Mouse (Mus musculus): Measurements from ENCODE around the gene Rfx7. TPM values are rescaled to one million over a fixed set of nuclear protein-coding genes. Genes with fewer than 3 reads are reported as not detected.
"Not testable (repeated sequence)": the region's sequence is repeated elsewhere in the genome, so short reads cannot be mapped to it uniquely, and the experiment has no call there.

The Rfx7 gene
- polyA plus RNA-seq, 1 experiment from 2014 or later = 22.6 TPM

- Histone ChIP-seq H3K4me2 (ENCODE audit: low read depth) (peak within 1 kb of the TSS; percentile 79), H3K9me3 (ENCODE audit: control insufficient read depth, low read length) (no peaks in the 10 kb centered on the region), H3K9ac (ENCODE audit: low read length) (peak within 1 kb of the TSS; percentile 100), H3K4me3 (ENCODE audit: low read depth, low read length) (peak within 1 kb of the TSS; percentile 99), H3K36me3 (ENCODE audit: control insufficient read depth, insufficient read depth, low read length) (peaks cover 8% of the 10 kb centered on the region), H3K27ac (ENCODE audit: low read depth, low read length) (peak within 1 kb of the TSS; percentile 99), H3K4me1 (ENCODE audit: control insufficient read depth, insufficient read depth, low read length) (peaks cover 21% of the 10 kb centered on the region), H3K27me3 (ENCODE audit: control insufficient read depth, insufficient read depth, low read length) (no peaks in the 10 kb centered on the region)
- peak; percentile 97 for DNase-seq (ENCODE audit: low spot score)
- ATAC-seq (ENCODE audit: insufficient read depth, low FRiP score, low TSS enrichment) = peak; percentile 88
- WGBS = under 1% methylated on average over 57 of the region's 83 CpGs
Observed at GRCm38 (mm10) chr9:72661895-72662661, 130.0 kb downstream of the Rfx7 start, which contains the start of gene Nedd4. Gene Nedd4 (plus strand): TSS chr9:72662346.

DNA sequence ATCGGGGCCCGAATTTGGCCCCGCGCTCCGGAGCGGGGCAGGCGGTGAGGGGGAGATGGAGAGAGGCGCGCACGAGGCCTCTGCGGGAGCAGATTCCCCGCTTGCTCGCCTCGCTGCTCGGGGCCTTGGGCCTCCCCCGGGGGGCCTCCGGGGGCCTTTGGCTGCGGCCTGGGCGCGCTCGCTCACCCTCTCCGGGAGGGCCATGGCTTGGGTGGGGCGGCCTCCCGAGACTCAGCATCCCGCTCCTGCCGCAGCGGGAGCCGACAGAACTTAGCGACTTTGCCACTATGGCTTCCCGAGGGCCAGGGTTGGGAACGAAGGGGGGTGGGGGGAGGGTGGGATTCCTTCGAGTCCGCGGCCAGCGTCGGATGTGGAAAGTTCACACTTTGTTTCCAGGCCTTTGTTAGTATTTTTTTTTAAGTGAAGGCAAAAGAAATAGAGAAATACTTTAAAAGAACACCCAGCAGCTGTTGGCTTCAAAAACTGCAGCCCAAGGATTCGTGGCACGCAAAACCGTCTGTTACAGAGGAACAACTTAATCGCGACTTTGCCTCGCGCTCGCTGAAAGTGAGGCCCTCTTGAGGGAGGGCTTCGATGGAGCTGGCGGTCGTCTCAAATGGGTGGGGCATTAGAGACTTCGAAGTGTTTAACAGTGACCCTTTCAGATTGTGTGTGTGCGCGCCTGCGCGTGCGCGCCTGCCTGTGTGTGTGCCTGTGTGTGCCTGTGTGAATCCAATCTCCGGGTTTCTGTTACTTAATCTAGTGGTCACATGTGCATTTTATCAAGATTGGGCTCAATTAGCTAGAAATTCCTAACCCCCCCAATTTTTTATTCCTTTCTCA lies 130.9 kb downstream of the Rfx7 start:
- H3K9ac ChIP-seq (ENCODE audit: low read length) = peak overlapping the region; percentile 100
- peaks cover 21% of the 10 kb centered on the region for H3K4me1 ChIP-seq (ENCODE audit: control insufficient read depth, insufficient read depth, low read length)
- ATAC-seq (ENCODE audit: insufficient read depth, low FRiP score, low TSS enrichment) (peak; percentile 64), DNase-seq (ENCODE audit: low spot score) (peak; percentile 89)
- under 1% methylated on average over 45 of the region's 55 CpGs for WGBS
- no peaks in the 10 kb centered on the region for H3K27me3 ChIP-seq (ENCODE audit: control insufficient read depth, insufficient read depth, low read length)
- peak overlapping the region; percentile 79 for H3K4me2 ChIP-seq (ENCODE audit: low read depth)
- H3K36me3 ChIP-seq (ENCODE audit: control insufficient read depth, insufficient read depth, low read length) = peaks cover 9% of the 10 kb centered on the region
- H3K9me3 ChIP-seq (ENCODE audit: control insufficient read depth, low read length) = no peaks in the 10 kb centered on the region
- H3K27ac ChIP-seq (ENCODE audit: low read depth, low read length) = peak overlapping the region; percentile 99
- H3K4me3 ChIP-seq (ENCODE audit: low read depth, low read length) = peak overlapping the region; percentile 99

DNA sequence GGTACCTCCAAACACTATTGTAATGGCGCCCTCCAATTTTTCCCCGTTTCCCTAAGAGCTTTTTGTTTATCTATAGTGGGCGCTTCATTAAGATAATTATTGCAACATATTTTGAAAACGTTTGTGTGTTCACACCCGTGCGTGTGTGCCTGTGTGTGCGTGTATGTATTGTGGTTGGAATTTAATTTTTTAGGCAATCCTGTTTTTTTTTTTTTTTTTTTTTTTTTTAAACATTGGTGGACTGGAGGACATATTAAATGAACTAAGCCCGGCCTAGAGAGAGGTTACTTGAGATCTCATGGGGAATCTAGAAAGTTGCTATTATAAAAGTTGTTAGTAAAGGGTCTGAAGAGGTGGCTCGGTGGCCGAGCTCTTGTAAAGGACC lies 131.5 kb downstream of the Rfx7 start:
- peak overlapping the region; percentile 100 for H3K9ac ChIP-seq (ENCODE audit: low read length)
- WGBS = 10% methylated on average over 10 of the region's 10 CpGs
- peak overlapping the region; percentile 79 for H3K4me2 ChIP-seq (ENCODE audit: low read depth)
- no peaks in the 10 kb centered on the region for H3K9me3 ChIP-seq (ENCODE audit: control insufficient read depth, low read length)
- H3K4me3 ChIP-seq (ENCODE audit: low read depth, low read length) = peak overlapping the region; percentile 99
- H3K27ac ChIP-seq (ENCODE audit: low read depth, low read length) = peak overlapping the region; percentile 99; the same call in 1 of the 2 replicates
- no peak for DNase-seq (ENCODE audit: low spot score)
- peaks cover 21% of the 10 kb centered on the region for H3K4me1 ChIP-seq (ENCODE audit: control insufficient read depth, insufficient read depth, low read length)
- H3K36me3 ChIP-seq (ENCODE audit: control insufficient read depth, insufficient read depth, low read length) = peaks cover 9% of the 10 kb centered on the region
- H3K27me3 ChIP-seq (ENCODE audit: control insufficient read depth, insufficient read depth, low read length) = no peaks in the 10 kb centered on the region
- ATAC-seq (ENCODE audit: insufficient read depth, low FRiP score, low TSS enrichment) = no peak

GRCm38 (mm10) chr9:72664409-72665351 lies 132.6 kb downstream of the Rfx7 start:
- ATAC-seq (ENCODE audit: insufficient read depth, low FRiP score, low TSS enrichment) (no peak), DNase-seq (ENCODE audit: low spot score) (no peak)
- Histone ChIP-seq H3K9me3 (ENCODE audit: control insufficient read depth, low read length) (no peaks in the 10 kb centered on the region), H3K27me3 (ENCODE audit: control insufficient read depth, insufficient read depth, low read length) (no peaks in the 10 kb centered on the region), H3K4me1 (ENCODE audit: control insufficient read depth, insufficient read depth, low read length) (peaks cover 21% of the 10 kb centered on the region), H3K4me3 (ENCODE audit: low read depth, low read length) (peak overlapping the region; percentile 99), H3K4me2 (ENCODE audit: low read depth) (peak overlapping the region; percentile 79), H3K9ac (ENCODE audit: low read length) (peak overlapping the region; percentile 100), H3K27ac (ENCODE audit: low read depth, low read length) (peak overlapping the region; percentile 21), H3K36me3 (ENCODE audit: control insufficient read depth, insufficient read depth, low read length) (peaks cover 15% of the 10 kb centered on the region)
- WGBS = 62% methylated on average over 12 of the region's 12 CpGs

DNA sequence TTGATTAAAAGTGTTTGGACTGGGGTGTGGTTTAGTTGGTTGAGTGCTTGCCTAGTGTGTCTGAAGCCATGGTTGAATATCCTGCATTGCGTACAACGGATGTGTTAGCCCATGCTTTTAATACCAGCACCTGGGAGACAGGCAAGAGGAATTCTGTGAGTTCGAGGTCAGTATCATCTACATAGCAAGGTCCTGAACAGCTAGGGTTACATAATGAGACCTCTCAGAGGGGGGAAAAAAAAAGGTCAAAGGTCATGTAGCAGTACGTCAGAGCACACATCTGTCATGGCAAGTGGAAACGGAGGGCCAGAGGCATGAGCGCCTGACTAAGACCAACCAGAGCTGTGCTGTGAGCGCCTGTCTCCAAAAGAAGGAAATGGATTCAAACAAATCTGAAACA lies 133.5 kb downstream of the Rfx7 start:
- peak overlapping the region; percentile 99; the same call in 1 of the 2 replicates for H3K4me3 ChIP-seq (ENCODE audit: low read depth, low read length)
- no peaks in the 10 kb centered on the region for H3K9me3 ChIP-seq (ENCODE audit: control insufficient read depth, low read length)
- H3K9ac ChIP-seq (ENCODE audit: low read length) = peak overlapping the region; percentile 14; the same call in 1 of the 2 replicates
- DNase-seq (ENCODE audit: low spot score) (no peak), ATAC-seq (ENCODE audit: insufficient read depth, low FRiP score, low TSS enrichment) (no peak)
- H3K36me3 ChIP-seq (ENCODE audit: control insufficient read depth, insufficient read depth, low read length) = peaks cover 18% of the 10 kb centered on the region
- no peaks in the 10 kb centered on the region for H3K27me3 ChIP-seq (ENCODE audit: control insufficient read depth, insufficient read depth, low read length)
- no peak overlapping the region for H3K27ac ChIP-seq (ENCODE audit: low read depth, low read length)
- H3K4me1 ChIP-seq (ENCODE audit: control insufficient read depth, insufficient read depth, low read length) = peaks cover 21% of the 10 kb centered on the region
- 41% methylated on average over 7 of the region's 7 CpGs for WGBS
- peak overlapping the region; percentile 79 for H3K4me2 ChIP-seq (ENCODE audit: low read depth)

GRCm38 (mm10) chr9:72666352-72667021 lies 134.4 kb downstream of the Rfx7 start:
- H3K9ac ChIP-seq (ENCODE audit: low read length); H3K27me3 ChIP-seq (ENCODE audit: control insufficient read depth, insufficient read depth, low read length); DNase-seq (ENCODE audit: low spot score); H3K4me3 ChIP-seq (ENCODE audit: low read depth, low read length); H3K9me3 ChIP-seq (ENCODE audit: control insufficient read depth, low read length); H3K27ac ChIP-seq (ENCODE audit: low read depth, low read length); ATAC-seq (ENCODE audit: insufficient read depth, low FRiP score, low TSS enrichment); H3K4me2 ChIP-seq (ENCODE audit: low read depth): not testable (repeated sequence)
- WGBS = 90% methylated on average over 6 of the region's 8 CpGs
- peaks cover 21% of the 10 kb centered on the region for H3K4me1 ChIP-seq (ENCODE audit: control insufficient read depth, insufficient read depth, low read length)
- H3K36me3 ChIP-seq (ENCODE audit: control insufficient read depth, insufficient read depth, low read length) = peaks cover 19% of the 10 kb centered on the region

- Histone ChIP-seq H3K27me3 (ENCODE audit: control insufficient read depth, insufficient read depth, low read length) (no peaks in the 10 kb centered on the region), H3K36me3 (ENCODE audit: control insufficient read depth, insufficient read depth, low read length) (peaks cover 20% of the 10 kb centered on the region), H3K9me3 (ENCODE audit: control insufficient read depth, low read length) (no peaks in the 10 kb centered on the region), H3K27ac (ENCODE audit: low read depth, low read length) (no peak overlapping the region), H3K4me3 (ENCODE audit: low read depth, low read length) (no peak overlapping the region), H3K4me2 (ENCODE audit: low read depth) (no peak overlapping the region), H3K4me1 (ENCODE audit: control insufficient read depth, insufficient read depth, low read length) (peaks cover 21% of the 10 kb centered on the region), H3K9ac (ENCODE audit: low read length) (no peak overlapping the region)
- 94% methylated on average over 3 of the region's 3 CpGs for WGBS
- ATAC-seq (ENCODE audit: insufficient read depth, low FRiP score, low TSS enrichment) (no peak), DNase-seq (ENCODE audit: low spot score) (no peak)
Observed at GRCm38 (mm10) chr9:72667126-72667525, 135.1 kb downstream of the Rfx7 start.

Measured in neural tube, embryonic 11.5 days (tissue).